Mouse (Mus musculus): Measurements from ENCODE around the gene Ap1g1. TPM values are rescaled to one million over a fixed set of nuclear protein-coding genes. Genes with fewer than 3 reads are reported as not detected.

Gene Ap1g1
- polyA plus RNA-seq, 1 experiment, result 100 TPM

DNA sequence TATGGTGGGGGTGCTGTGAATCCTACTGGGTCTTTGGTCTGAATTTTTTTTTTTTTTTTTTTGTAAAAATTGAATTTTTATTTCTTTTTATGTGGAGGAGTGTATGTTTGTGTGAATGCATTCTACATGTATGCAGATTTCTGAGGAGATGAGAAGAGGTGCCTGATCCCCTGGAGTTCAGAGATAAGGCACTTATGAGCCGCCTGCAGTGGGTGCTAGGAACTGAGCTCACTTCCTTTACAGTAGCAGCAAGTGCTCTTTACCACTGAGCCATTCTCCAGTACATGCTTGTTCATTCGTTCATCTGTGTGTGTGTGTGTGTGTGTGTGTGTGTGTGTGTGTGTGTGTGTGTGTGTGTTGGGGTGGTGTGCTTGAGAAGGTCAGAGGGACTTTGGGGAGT lies 12.6 kb downstream of the Ap1g1 start:
- TF ChIP-seq CTCF (IDR thresholded peaks at IDR 0.05; ENCODE audit: borderline replicate concordance, extremely low read depth, insufficient read depth, insufficient read length) (no peak), POLR2A (IDR thresholded peaks at IDR 0.05; ENCODE audit: borderline replicate concordance, extremely low read depth, insufficient read depth, insufficient read length, poor library complexity, severe bottlenecking) (no peak)
- DNase-seq (ENCODE audit: low read depth), result no peak

DNA sequence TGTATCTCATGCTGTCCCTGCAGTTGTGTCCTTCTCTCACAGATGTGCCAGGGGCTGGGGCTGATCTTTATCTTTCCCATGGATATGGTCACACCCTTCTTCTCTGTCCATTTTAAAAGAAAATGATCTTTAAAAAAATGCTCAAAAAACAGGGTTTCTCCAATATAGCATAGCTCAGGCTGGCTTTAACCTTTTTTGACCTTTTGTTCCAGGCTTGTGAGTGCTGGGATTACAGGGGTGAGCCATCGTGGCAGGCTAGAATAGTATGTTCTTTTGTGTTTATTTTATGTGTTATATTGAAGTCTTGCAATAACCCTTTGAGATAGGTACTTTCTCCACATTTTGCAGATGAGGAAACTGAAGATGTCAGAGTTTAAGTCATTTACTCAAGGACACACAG lies 16.8 kb downstream of the Ap1g1 start:
- DNase-seq (ENCODE audit: low read depth), result no peak
- no peak for TF ChIP-seq CTCF (IDR thresholded peaks at IDR 0.05; ENCODE audit: borderline replicate concordance, extremely low read depth, insufficient read depth, insufficient read length)
- TF ChIP-seq POLR2A (IDR thresholded peaks at IDR 0.05; ENCODE audit: borderline replicate concordance, extremely low read depth, insufficient read depth, insufficient read length, poor library complexity, severe bottlenecking), result no peak

DNA sequence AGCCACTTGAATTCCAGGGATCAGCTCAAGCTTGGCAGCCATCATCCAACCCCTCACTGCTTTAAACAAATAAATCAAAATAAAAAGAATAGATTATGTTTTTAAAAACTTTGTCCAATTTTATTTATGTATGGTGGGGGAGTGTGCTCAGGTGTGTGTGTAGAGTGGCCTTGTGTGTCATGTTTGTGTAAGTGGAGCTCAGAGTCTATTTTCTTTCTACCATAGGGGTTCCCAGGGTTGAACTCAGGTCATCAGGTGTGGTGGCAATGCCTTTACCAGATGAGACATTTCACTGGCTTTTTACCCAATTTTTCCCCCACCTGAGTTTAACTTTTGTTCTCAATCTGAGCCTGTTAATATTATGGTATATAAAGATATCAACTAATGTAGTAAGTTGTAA lies 20.4 kb downstream of the Ap1g1 start:
- TF ChIP-seq CTCF (IDR thresholded peaks at IDR 0.05; ENCODE audit: borderline replicate concordance, extremely low read depth, insufficient read depth, insufficient read length) (no peak), POLR2A (IDR thresholded peaks at IDR 0.05; ENCODE audit: borderline replicate concordance, extremely low read depth, insufficient read depth, insufficient read length, poor library complexity, severe bottlenecking) (no peak)
- DNase-seq (ENCODE audit: low read depth), result no peak

DNA sequence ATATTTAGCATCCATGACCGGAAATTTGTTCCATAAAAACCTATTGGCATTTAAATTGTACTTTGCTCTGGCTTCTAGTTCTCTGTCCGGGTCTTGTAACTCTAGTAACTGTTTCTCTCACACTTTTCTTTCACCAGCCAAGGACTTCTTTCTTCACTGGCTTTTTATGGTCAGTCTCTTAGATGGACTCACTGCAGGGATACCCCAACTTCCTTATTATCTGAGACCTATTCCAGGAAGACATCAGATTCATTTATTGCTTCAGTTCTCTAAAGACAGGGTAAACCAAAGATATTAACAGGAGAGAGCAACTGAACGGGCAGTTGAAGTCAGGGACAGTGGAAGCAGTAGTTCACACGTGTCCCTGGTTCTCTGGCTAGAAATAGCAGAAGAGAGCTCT lies 20.9 kb downstream of the Ap1g1 start:
- no peak for DNase-seq (ENCODE audit: low read depth)
- TF ChIP-seq POLR2A (IDR thresholded peaks at IDR 0.05; ENCODE audit: borderline replicate concordance, extremely low read depth, insufficient read depth, insufficient read length, poor library complexity, severe bottlenecking) (no peak), CTCF (IDR thresholded peaks at IDR 0.05; ENCODE audit: borderline replicate concordance, extremely low read depth, insufficient read depth, insufficient read length) (no peak)

DNA sequence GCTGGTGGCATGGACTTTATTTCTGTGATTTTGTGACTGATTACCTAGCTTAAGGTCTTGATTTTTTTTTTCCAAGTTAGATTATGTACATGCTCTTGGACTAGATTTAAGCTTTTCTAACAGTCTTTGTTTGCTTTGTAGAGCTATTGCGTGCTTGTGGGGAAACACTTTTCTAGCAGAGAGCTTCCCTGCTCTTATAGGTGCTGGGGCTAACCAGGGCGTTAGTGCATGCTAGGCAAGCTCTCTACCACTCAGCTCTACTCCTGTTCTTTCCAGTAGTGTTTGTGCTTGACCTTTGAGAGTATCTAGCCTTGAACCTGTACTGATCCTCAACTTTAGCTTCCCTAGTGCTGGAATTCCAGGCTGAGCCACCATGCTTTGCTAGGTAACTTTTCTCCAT lies 22.0 kb downstream of the Ap1g1 start:
- TF ChIP-seq CTCF (IDR thresholded peaks at IDR 0.05; ENCODE audit: borderline replicate concordance, extremely low read depth, insufficient read depth, insufficient read length), result no peak
- no peak for TF ChIP-seq POLR2A (IDR thresholded peaks at IDR 0.05; ENCODE audit: borderline replicate concordance, extremely low read depth, insufficient read depth, insufficient read length, poor library complexity, severe bottlenecking)
- no peak for DNase-seq (ENCODE audit: low read depth)

DNA sequence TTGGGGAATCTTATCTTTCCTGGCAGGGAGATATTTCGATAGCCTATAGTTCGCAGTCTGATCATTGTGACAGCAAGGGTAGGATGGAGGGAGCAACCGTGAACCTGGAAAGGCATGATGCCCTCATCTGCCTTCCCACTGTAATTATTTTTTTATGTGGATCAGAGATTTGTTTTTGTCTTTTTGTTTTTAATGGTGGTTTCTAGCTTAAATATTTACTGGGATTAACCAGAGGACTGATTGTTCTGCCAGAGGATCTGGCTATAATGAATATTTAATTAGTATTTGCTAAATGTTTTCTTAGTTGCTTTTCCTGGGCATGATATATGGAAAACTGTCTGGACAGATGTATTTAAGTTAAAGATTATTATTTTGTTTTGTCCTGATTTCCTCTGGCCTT lies 24.9 kb downstream of the Ap1g1 start:
- TF ChIP-seq POLR2A (IDR thresholded peaks at IDR 0.05; ENCODE audit: borderline replicate concordance, extremely low read depth, insufficient read depth, insufficient read length, poor library complexity, severe bottlenecking), result no peak
- no peak for TF ChIP-seq CTCF (IDR thresholded peaks at IDR 0.05; ENCODE audit: borderline replicate concordance, extremely low read depth, insufficient read depth, insufficient read length)

DNA sequence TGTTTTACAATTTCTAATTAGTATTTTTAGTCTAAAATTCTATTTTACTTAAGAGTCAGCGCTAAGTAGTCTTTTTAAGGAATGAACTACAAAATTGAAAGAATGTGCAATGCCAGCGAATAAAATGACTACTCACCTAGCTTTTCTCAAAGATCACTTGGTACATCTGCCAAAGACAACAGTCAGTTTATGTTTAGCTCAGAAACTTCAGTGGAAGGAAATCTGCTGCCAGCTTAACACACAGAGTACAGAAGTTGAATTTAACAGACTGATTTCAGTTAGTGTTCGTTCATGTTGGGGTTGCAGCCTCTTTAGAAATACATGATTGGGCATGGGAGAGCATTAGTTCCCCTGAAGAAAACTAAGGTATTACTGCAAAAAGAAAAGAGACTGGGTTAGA lies 25.4 kb downstream of the Ap1g1 start:
- no peak for TF ChIP-seq CTCF (IDR thresholded peaks at IDR 0.05; ENCODE audit: borderline replicate concordance, extremely low read depth, insufficient read depth, insufficient read length)
- TF ChIP-seq POLR2A (IDR thresholded peaks at IDR 0.05; ENCODE audit: borderline replicate concordance, extremely low read depth, insufficient read depth, insufficient read length, poor library complexity, severe bottlenecking), result no peak
- DNase-seq (ENCODE audit: low read depth), result no peak

More for the DNA sequence above, 24.9 kb downstream of the Ap1g1 start:
- DNase-seq (ENCODE audit: low read depth), result no peak

DNA sequence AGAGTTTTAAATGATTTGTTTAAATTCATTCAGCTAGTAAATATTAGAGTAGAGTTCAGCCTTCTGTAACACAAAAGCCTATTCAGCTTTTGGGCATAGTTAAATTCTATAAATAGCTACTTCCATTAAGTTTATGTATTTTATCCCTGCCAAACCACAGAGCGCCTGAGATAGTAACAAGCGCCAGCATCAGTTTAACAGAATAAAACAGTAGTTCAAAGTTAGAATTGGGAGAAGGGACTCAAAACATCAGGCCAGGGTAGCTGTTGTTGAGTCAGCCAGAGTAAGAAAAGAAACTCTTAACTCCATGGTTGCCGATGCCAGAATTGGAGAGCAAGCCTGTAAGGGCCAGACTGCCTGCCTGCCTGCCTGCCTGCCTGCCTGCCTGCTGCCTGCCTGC lies 28.2 kb downstream of the Ap1g1 start:
- DNase-seq (ENCODE audit: low read depth), result peak; percentile 20
- no peak for TF ChIP-seq POLR2A (IDR thresholded peaks at IDR 0.05; ENCODE audit: borderline replicate concordance, extremely low read depth, insufficient read depth, insufficient read length, poor library complexity, severe bottlenecking)

DNA sequence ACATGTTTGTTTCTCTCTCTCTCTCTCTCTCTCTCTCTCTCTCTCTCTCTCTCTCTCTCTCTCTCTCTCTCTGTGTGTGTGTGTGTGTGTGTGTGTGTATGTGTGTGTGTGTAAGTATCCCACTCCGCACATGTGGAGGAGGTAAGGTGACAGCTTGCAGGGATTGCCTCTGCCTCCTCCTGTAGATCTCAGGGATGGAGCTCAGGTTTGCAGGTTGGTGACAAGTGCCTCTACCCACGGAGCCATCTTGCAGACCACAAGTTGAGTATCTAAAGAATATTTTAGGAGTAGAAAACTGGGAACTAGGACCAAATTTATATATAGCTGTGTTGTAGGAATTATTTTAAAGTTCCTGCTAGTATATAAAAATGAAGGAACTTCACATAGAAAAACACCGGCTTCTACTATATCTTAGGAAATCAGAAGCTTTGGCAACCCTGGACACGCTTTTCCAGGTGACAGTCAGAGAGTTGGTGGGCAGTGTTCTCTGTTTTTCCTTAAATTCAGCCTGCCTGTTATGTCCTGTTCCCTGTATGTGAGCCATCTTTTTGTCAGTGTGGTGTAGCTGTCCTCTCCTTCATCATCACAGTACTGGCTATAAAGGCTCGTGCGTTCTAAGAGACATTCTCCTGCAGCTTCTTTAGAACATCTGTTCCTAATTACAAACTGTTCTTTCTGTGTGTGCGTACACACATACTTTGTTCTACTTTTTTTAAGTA lies 29.2 kb downstream of the Ap1g1 start:
- no peak for DNase-seq (ENCODE audit: low read depth)
- TF ChIP-seq POLR2A (IDR thresholded peaks at IDR 0.05; ENCODE audit: borderline replicate concordance, extremely low read depth, insufficient read depth, insufficient read length, poor library complexity, severe bottlenecking) (no peak), CTCF (IDR thresholded peaks at IDR 0.05; ENCODE audit: borderline replicate concordance, extremely low read depth, insufficient read depth, insufficient read length) (no peak)

DNA sequence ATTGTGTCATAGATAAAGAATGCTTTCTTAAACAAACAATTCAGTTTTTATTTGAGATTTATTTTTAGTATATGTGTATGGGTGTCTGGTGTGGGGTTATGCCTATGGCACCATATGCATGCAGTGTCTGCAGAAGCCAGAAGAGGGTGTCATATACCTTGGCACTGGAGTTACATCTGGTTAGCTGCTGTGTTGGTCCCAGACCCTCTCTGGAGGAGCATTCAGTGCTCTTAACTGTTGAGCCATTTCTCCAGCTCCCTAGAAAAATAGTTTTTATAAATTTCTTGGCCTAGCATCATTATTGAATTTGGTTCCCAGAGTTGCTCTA lies 29.7 kb downstream of the Ap1g1 start:
- DNase-seq (ENCODE audit: low read depth), result no peak
- no peak for TF ChIP-seq POLR2A (IDR thresholded peaks at IDR 0.05; ENCODE audit: borderline replicate concordance, extremely low read depth, insufficient read depth, insufficient read length, poor library complexity, severe bottlenecking)
- TF ChIP-seq CTCF (IDR thresholded peaks at IDR 0.05; ENCODE audit: borderline replicate concordance, extremely low read depth, insufficient read depth, insufficient read length), result no peak; the same call in 1 of the 2 replicates

DNA sequence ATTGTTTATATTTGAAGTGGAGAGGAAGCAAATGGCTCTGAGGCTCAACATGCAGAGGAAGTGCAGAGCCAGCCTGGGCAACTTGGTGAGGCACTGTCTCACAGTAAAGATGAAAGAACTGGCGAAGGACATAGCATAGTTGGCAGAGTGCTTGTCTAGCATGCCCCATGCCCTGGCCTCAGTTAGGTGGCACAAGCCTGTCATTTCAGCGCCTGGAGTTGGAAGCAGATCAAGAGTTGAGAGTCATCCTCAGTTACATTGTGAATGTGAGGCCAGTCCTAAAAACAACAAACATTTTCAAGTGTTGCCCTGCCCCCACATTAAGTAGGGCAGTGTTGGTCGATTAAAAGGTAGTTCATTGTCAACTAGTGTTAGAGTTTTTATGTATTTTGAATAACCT lies 32.1 kb downstream of the Ap1g1 start:
- peak; percentile 2 for DNase-seq (ENCODE audit: low read depth)
- no peak for TF ChIP-seq POLR2A (IDR thresholded peaks at IDR 0.05; ENCODE audit: borderline replicate concordance, extremely low read depth, insufficient read depth, insufficient read length, poor library complexity, severe bottlenecking)
- TF ChIP-seq CTCF (IDR thresholded peaks at IDR 0.05; ENCODE audit: borderline replicate concordance, extremely low read depth, insufficient read depth, insufficient read length), result no peak

DNA sequence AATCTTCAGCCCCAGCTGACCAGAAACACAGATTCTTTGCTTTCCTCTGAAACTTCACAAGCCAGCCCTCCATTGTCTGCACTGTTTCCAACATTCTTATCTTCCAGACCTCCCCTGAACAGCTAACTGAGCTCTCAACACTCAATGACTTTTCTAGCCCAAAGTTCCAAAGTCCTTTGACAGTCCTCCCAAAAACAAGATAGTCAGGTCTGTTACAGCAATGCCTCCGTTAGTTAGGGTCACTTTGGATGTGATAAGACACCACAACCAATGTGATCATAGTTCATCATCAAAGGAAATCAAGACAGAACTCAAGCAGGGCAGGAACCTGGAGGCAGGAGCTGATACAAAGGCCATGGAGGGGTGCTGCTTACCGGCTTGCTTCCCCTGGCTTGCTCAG lies 36.9 kb downstream of the Ap1g1 start:
- TF ChIP-seq POLR2A (IDR thresholded peaks at IDR 0.05; ENCODE audit: borderline replicate concordance, extremely low read depth, insufficient read depth, insufficient read length, poor library complexity, severe bottlenecking) (no peak), CTCF (IDR thresholded peaks at IDR 0.05; ENCODE audit: borderline replicate concordance, extremely low read depth, insufficient read depth, insufficient read length) (no peak)
- DNase-seq (ENCODE audit: low read depth), result no peak

All from brain, embryonic 14.5 days (tissue).